Mouse (Mus musculus) spleen, adult 2 months (tissue): ENCODE results near the gene Vpreb3. TPM values are rescaled to one million over a fixed set of nuclear protein-coding genes. Genes with fewer than 3 reads are reported as not detected.

ENCODE experiments used
- DNase-seq, 2 experiments: peaks; one replicate each; pipeline versions ENCODE4 v3.0.0 to v3.0.0-alpha.2; 2012 to 2021; ENCODE audit warnings: low spot score in 2 of 2, low read depth in 1 of 2
- H3K27ac ChIP-seq: fragments of 200-500 bp; 2 replicates; pipeline ENCODE4 v1.5.1; 2012; ENCODE audit warnings: low read length, inconsistent platforms; ENCODE audit not compliant: insufficient read depth
- H3K27me3 ChIP-seq: fragments of 200-500 bp; 2 replicates; pipeline ENCODE4 v1.6.1; 2012; ENCODE audit warnings: mild to moderate bottlenecking, moderate library complexity, low read length, inconsistent platforms; ENCODE audit not compliant: control insufficient read depth, insufficient read depth
- H3K36me3 ChIP-seq: fragments of 200-500 bp; 2 replicates; pipeline ENCODE4 v1.6.1; 2012; ENCODE audit warnings: mild to moderate bottlenecking, low read length, inconsistent platforms; ENCODE audit not compliant: control insufficient read depth, insufficient read depth
- H3K4me1 ChIP-seq: fragments of 200-500 bp; 2 replicates; pipeline ENCODE4 v1.6.1; 2011; ENCODE audit warnings: inconsistent platforms; ENCODE audit not compliant: control insufficient read depth, insufficient read depth, insufficient read length
- H3K4me3 ChIP-seq: fragments of 200-500 bp; 2 replicates; pipeline ENCODE4 v1.5.1; 2011; ENCODE audit warnings: mild to moderate bottlenecking, inconsistent platforms; ENCODE audit not compliant: insufficient read depth, insufficient read length; ENCODE audit errors: extremely low read depth
- CTCF ChIP-seq: fragments of 200-500 bp; IDR thresholded peaks from 2 replicates; pipeline ENCODE4 v1.5.1; 2011; ENCODE audit warnings: mild to moderate bottlenecking, inconsistent platforms; ENCODE audit not compliant: insufficient read depth, insufficient read length, insufficient replicate concordance; ENCODE audit errors: extremely low read depth
- POLR2A ChIP-seq: fragments of 200-500 bp; IDR thresholded peaks from 2 replicates; pipeline ENCODE4 v1.6.1; 2011; ENCODE audit warnings: low read depth, low read length, inconsistent platforms
- WGBS: fragments of 180-500 bp; shearing (Covaris S2); methylation state at CpG from one replicate; pipeline ENCODE4 v1.1.7; 2018; 5-methylcytosine and 5-hydroxymethylcytosine counted together
- polyA plus RNA-seq: library from polyadenylated mRNA; depleted of rRNA; stranded (reverse); fragments of >200 nt; gene quantifications from 2 replicates; pipeline ENCODE4 v1.2.3, GENCODE M21; 2012

The Vpreb3 gene
- polyA plus RNA-seq, 1 experiment: 178 TPM

- H3K4me3 ChIP-seq: no peak overlapping the region
- WGBS: 77% methylated on average over 7 of the region's 7 CpGs
- no peaks in the 10 kb centered on the region for H3K27me3 ChIP-seq
- no peak for DNase-seq
- H3K27ac ChIP-seq: no peak overlapping the region
- no peaks in the 10 kb centered on the region for H3K36me3 ChIP-seq
- H3K4me1 ChIP-seq: peaks cover 6% of the 10 kb centered on the region; the same call in 1 of the 2 replicates
- TF ChIP-seq CTCF: no peak
- TF ChIP-seq POLR2A: no peak
Measured at GRCm38 (mm10) chr10:75945896-75946295, 3.0 kb downstream of the Vpreb3 start.

GRCm38 (mm10) chr10:75948079-75948478, 5.2 kb downstream of the Vpreb3 start:
- TF ChIP-seq POLR2A (no peak; the same call in 1 of the 2 replicates), CTCF (no peak)
- 39% methylated on average over 5 of the region's 5 CpGs for WGBS
- peak in 1 of 2 experiments; percentile 49 for DNase-seq
- no peaks in the 10 kb centered on the region for H3K27me3 ChIP-seq
- peak overlapping the region; percentile 81 for H3K27ac ChIP-seq
- H3K36me3 ChIP-seq: no peaks in the 10 kb centered on the region
- H3K4me1 ChIP-seq: peaks cover 6% of the 10 kb centered on the region; the same call in 1 of the 2 replicates
- peak overlapping the region; percentile 63 for H3K4me3 ChIP-seq

- WGBS: 45% methylated on average over 22 of the region's 22 CpGs
- H3K27ac ChIP-seq: peak overlapping the region; percentile 81
- H3K4me3 ChIP-seq: peak overlapping the region; percentile 48
- no peaks in the 10 kb centered on the region for H3K36me3 ChIP-seq
- TF ChIP-seq CTCF: no peak
- DNase-seq: peak; percentile 60 to 75
- H3K4me1 ChIP-seq: peaks cover 6% of the 10 kb centered on the region; the same call in 1 of the 2 replicates
- H3K27me3 ChIP-seq: no peaks in the 10 kb centered on the region
Measured at GRCm38 (mm10) chr10:75949053-75950045, 6.5 kb downstream of the Vpreb3 start.

GRCm38 (mm10) chr10:75950791-75951210, 7.9 kb downstream of the Vpreb3 start:
- Histone ChIP-seq H3K4me1 (peaks cover 8% of the 10 kb centered on the region; the same call in 1 of the 2 replicates), H3K27ac (peak overlapping the region; percentile 58), H3K27me3 (no peaks in the 10 kb centered on the region), H3K36me3 (no peaks in the 10 kb centered on the region), H3K4me3 (peak overlapping the region; percentile 48)
- TF ChIP-seq CTCF: no peak
- no peak for TF ChIP-seq POLR2A
- DNase-seq: peak in 1 of 2 experiments; percentile 55
- 8% methylated on average over 23 of the region's 23 CpGs for WGBS

GRCm38 (mm10) chr10:75951424-75952050, 8.7 kb downstream of the Vpreb3 start:
- Histone ChIP-seq H3K27me3 (no peaks in the 10 kb centered on the region), H3K36me3 (no peaks in the 10 kb centered on the region), H3K4me1 (peaks cover 8% of the 10 kb centered on the region; the same call in 1 of the 2 replicates), H3K4me3 (peak overlapping the region; percentile 48; the same call in 1 of the 2 replicates), H3K27ac (peak overlapping the region; percentile 1; the same call in 1 of the 2 replicates)
- peak in 1 of 2 experiments; percentile 61 for DNase-seq
- WGBS: 2% methylated on average over 13 of the region's 13 CpGs
- TF ChIP-seq CTCF (peak; percentile 13; the same call in 1 of the 2 replicates), POLR2A (no peak)

GRCm38 (mm10) chr10:75954381-75954811, 11.5 kb downstream of the Vpreb3 start, which contains the start of gene Gm5134:
Gm5134 (plus strand) TSS chr10:75954514.
- Histone ChIP-seq H3K27me3 (no peaks in the 10 kb centered on the region), H3K36me3 (no peaks in the 10 kb centered on the region), H3K27ac (no peak within 1 kb of the TSS), H3K4me3 (peak within 1 kb of the TSS; percentile 58), H3K4me1 (peaks cover 3% of the 10 kb centered on the region; the same call in 1 of the 2 replicates)
- peak in 1 of 2 experiments; percentile 16 for DNase-seq
- 26% methylated on average over 20 of the region's 20 CpGs for WGBS
- TF ChIP-seq POLR2A (no peak), CTCF (no peak)
